Mouse (Mus musculus): ENCODE data around the gene Invs. TPM values are rescaled to one million over a fixed set of nuclear protein-coding genes. Genes with fewer than 3 reads are reported as not detected.

The Invs gene
- polyA plus RNA-seq, 1 experiment: 7.2 TPM

GRCm38 (mm10) chr4:48287086-48287757, 7.7 kb downstream of the Invs start:
- TF ChIP-seq GATA1 (IDR thresholded peaks at IDR 0.05; ENCODE audit: low read length): no peak

- TF ChIP-seq GATA1 (IDR thresholded peaks at IDR 0.05; ENCODE audit: low read length): no peak
Measured at GRCm38 (mm10) chr4:48314814-48315213, 35.3 kb downstream of the Invs start.

- no peak for TF ChIP-seq GATA1 (IDR thresholded peaks at IDR 0.05; ENCODE audit: low read length)
Measured at GRCm38 (mm10) chr4:48316036-48316435, 36.5 kb downstream of the Invs start.

GRCm38 (mm10) chr4:48321276-48321675, 41.7 kb downstream of the Invs start:
- no peak for TF ChIP-seq GATA1 (IDR thresholded peaks at IDR 0.05; ENCODE audit: low read length)

- TF ChIP-seq GATA1 (IDR thresholded peaks at IDR 0.05; ENCODE audit: low read length): no peak
Measured at GRCm38 (mm10) chr4:48322095-48322494, 42.5 kb downstream of the Invs start.

- TF ChIP-seq GATA1 (IDR thresholded peaks at IDR 0.05; ENCODE audit: low read length): no peak
Measured at GRCm38 (mm10) chr4:48327192-48327591, 47.6 kb downstream of the Invs start.

- TF ChIP-seq GATA1 (IDR thresholded peaks at IDR 0.05; ENCODE audit: low read length): no peak
Measured at GRCm38 (mm10) chr4:48328042-48328441, 48.5 kb downstream of the Invs start.

GRCm38 (mm10) chr4:48332453-48333051, 53.0 kb downstream of the Invs start:
- no peak for TF ChIP-seq GATA1 (IDR thresholded peaks at IDR 0.05; ENCODE audit: low read length)

GRCm38 (mm10) chr4:48334927-48335763, 55.6 kb downstream of the Invs start:
- TF ChIP-seq GATA1 (IDR thresholded peaks at IDR 0.05; ENCODE audit: low read length): no peak

- TF ChIP-seq GATA1 (IDR thresholded peaks at IDR 0.05; ENCODE audit: low read length): no peak
Measured at GRCm38 (mm10) chr4:48342705-48343104, 63.1 kb downstream of the Invs start.

- TF ChIP-seq GATA1 (IDR thresholded peaks at IDR 0.05; ENCODE audit: low read length): no peak
Measured at GRCm38 (mm10) chr4:48362367-48362766, 82.8 kb downstream of the Invs start.

- TF ChIP-seq GATA1 (IDR thresholded peaks at IDR 0.05; ENCODE audit: low read length): no peak
Measured at GRCm38 (mm10) chr4:48371037-48371436, 91.5 kb downstream of the Invs start.

GRCm38 (mm10) chr4:48380940-48381339, 101.4 kb downstream of the Invs start:
- TF ChIP-seq GATA1 (IDR thresholded peaks at IDR 0.05; ENCODE audit: low read length): no peak

- TF ChIP-seq GATA1 (IDR thresholded peaks at IDR 0.05; ENCODE audit: low read length): no peak
Measured at GRCm38 (mm10) chr4:48382506-48382905, 102.9 kb downstream of the Invs start.

GRCm38 (mm10) chr4:48396949-48397348, 117.4 kb downstream of the Invs start:
- no peak for TF ChIP-seq GATA1 (IDR thresholded peaks at IDR 0.05; ENCODE audit: low read length)

- no peak for TF ChIP-seq GATA1 (IDR thresholded peaks at IDR 0.05; ENCODE audit: low read length)
Measured at GRCm38 (mm10) chr4:48403066-48403640, 123.6 kb downstream of the Invs start.

Data from G1E-ER4 (cell line).